Mouse (Mus musculus) megakaryocyte, embryonic 14.5 days (primary cell): ENCODE results near the gene Dock9.

Experiments
- FLI1 ChIP-seq: IDR thresholded peaks from 2 replicates; pipeline ENCODE4 v1.6.1; 2012; ENCODE audit warnings: low read length, inconsistent platforms, mixed read lengths
- GATA1 ChIP-seq: IDR thresholded peaks from 3 replicates; pipeline ENCODE4 v1.6.1; 2012; ENCODE audit warnings: mixed read lengths, low read length, inconsistent platforms, borderline replicate concordance

DNA sequence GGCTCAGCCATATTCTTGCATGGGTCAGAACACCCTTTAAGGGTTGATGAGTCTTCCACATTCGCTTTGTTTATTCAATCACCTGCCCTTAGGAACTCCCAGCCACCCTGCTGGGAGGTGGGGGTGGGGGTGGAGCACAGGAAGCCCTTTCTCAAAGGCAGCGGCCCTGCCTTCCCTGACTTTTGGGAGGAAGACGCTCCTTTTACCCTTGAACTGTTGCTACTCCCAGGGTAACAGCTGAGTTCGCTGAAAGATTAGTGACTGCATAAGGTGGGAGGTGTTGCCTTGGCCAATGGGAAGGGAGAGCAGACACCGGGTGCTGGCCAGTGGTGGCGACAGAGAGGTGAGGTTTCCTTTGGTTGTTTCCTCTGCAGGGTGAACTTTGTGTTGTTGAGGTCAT, 291.3 kb downstream of the Dock9 start:
- TF ChIP-seq GATA1, result no peak
- no peak for TF ChIP-seq FLI1
